Mouse (Mus musculus): ENCODE results near the gene Hivep2. TPM values are rescaled to one million over a fixed set of nuclear protein-coding genes. Genes with fewer than 3 reads are reported as not detected.

The Hivep2 gene
- polyA plus RNA-seq, 1 experiment from 2014 or later = 21.0 TPM

- ATAC-seq (ENCODE audit: low read depth) = no peak
- no peaks in the 10 kb centered on the region for H3K27me3 ChIP-seq (ENCODE audit: control insufficient read depth, insufficient read depth, low read length)
- H3K4me2 ChIP-seq (ENCODE audit: low read depth, low read length) = peak overlapping the region; percentile 25; the same call in 1 of the 2 replicates
- no peaks in the 10 kb centered on the region for H3K36me3 ChIP-seq (ENCODE audit: control insufficient read depth, insufficient read depth, low read length)
- H3K27ac ChIP-seq (ENCODE audit: low read depth, low read length) = no peak overlapping the region
- no peaks in the 10 kb centered on the region for H3K9me3 ChIP-seq (ENCODE audit: control insufficient read depth, low read length)
- 19% methylated on average over 8 of the region's 8 CpGs for WGBS
- no peak overlapping the region for H3K4me3 ChIP-seq (ENCODE audit: low read depth, low read length)
- no peak overlapping the region for H3K9ac ChIP-seq (replicated peaks; ENCODE audit: low read depth, low read length)
- H3K4me1 ChIP-seq (ENCODE audit: control insufficient read depth, insufficient read depth, low read length) = no peaks in the 10 kb centered on the region
Observed at GRCm38 (mm10) chr10:13968989-13969388, 3.1 kb downstream of the Hivep2 start.

- Histone ChIP-seq H3K9me3 (ENCODE audit: control insufficient read depth, low read length) (no peaks in the 10 kb centered on the region), H3K27me3 (ENCODE audit: control insufficient read depth, insufficient read depth, low read length) (no peaks in the 10 kb centered on the region), H3K36me3 (ENCODE audit: control insufficient read depth, insufficient read depth, low read length) (no peaks in the 10 kb centered on the region), H3K4me3 (ENCODE audit: low read depth, low read length) (no peak overlapping the region), H3K4me1 (ENCODE audit: control insufficient read depth, insufficient read depth, low read length) (no peaks in the 10 kb centered on the region), H3K27ac (ENCODE audit: low read depth, low read length) (no peak overlapping the region), H3K4me2 (ENCODE audit: low read depth, low read length) (no peak overlapping the region), H3K9ac (replicated peaks; ENCODE audit: low read depth, low read length) (no peak overlapping the region)
- WGBS = 75% methylated on average over 3 of the region's 3 CpGs
- ATAC-seq (ENCODE audit: low read depth) = no peak
Observed at GRCm38 (mm10) chr10:13970321-13970720, 4.4 kb downstream of the Hivep2 start.

- Histone ChIP-seq H3K4me3 (ENCODE audit: low read depth, low read length) (no peak overlapping the region), H3K4me2 (ENCODE audit: low read depth, low read length) (no peak overlapping the region), H3K27ac (ENCODE audit: low read depth, low read length) (no peak overlapping the region), H3K4me1 (ENCODE audit: control insufficient read depth, insufficient read depth, low read length) (no peaks in the 10 kb centered on the region), H3K9ac (replicated peaks; ENCODE audit: low read depth, low read length) (no peak overlapping the region), H3K36me3 (ENCODE audit: control insufficient read depth, insufficient read depth, low read length) (no peaks in the 10 kb centered on the region), H3K27me3 (ENCODE audit: control insufficient read depth, insufficient read depth, low read length) (no peaks in the 10 kb centered on the region), H3K9me3 (ENCODE audit: control insufficient read depth, low read length) (no peaks in the 10 kb centered on the region)
- ATAC-seq (ENCODE audit: low read depth) = no peak
- WGBS = 36% methylated on average over 5 of the region's 5 CpGs
Observed at GRCm38 (mm10) chr10:13971268-13971667, 5.4 kb downstream of the Hivep2 start.

GRCm38 (mm10) chr10:13973563-13974179 is 7.8 kb downstream of the Hivep2 start:
- no peak for ATAC-seq (ENCODE audit: low read depth)
- Histone ChIP-seq H3K4me1 (ENCODE audit: control insufficient read depth, insufficient read depth, low read length) (no peaks in the 10 kb centered on the region), H3K4me2 (ENCODE audit: low read depth, low read length) (no peak overlapping the region), H3K9me3 (ENCODE audit: control insufficient read depth, low read length) (no peaks in the 10 kb centered on the region), H3K27ac (ENCODE audit: low read depth, low read length) (no peak overlapping the region), H3K27me3 (ENCODE audit: control insufficient read depth, insufficient read depth, low read length) (no peaks in the 10 kb centered on the region), H3K4me3 (ENCODE audit: low read depth, low read length) (no peak overlapping the region), H3K36me3 (ENCODE audit: control insufficient read depth, insufficient read depth, low read length) (no peaks in the 10 kb centered on the region), H3K9ac (replicated peaks; ENCODE audit: low read depth, low read length) (no peak overlapping the region)
- WGBS = 70% methylated on average over 7 of the region's 7 CpGs

- Histone ChIP-seq H3K9me3 (ENCODE audit: control insufficient read depth, low read length) (no peaks in the 10 kb centered on the region), H3K4me1 (ENCODE audit: control insufficient read depth, insufficient read depth, low read length) (no peaks in the 10 kb centered on the region), H3K27ac (ENCODE audit: low read depth, low read length) (no peak overlapping the region), H3K4me3 (ENCODE audit: low read depth, low read length) (no peak overlapping the region), H3K27me3 (ENCODE audit: control insufficient read depth, insufficient read depth, low read length) (no peaks in the 10 kb centered on the region), H3K36me3 (ENCODE audit: control insufficient read depth, insufficient read depth, low read length) (no peaks in the 10 kb centered on the region), H3K4me2 (ENCODE audit: low read depth, low read length) (no peak overlapping the region), H3K9ac (replicated peaks; ENCODE audit: low read depth, low read length) (no peak overlapping the region)
- no peak for ATAC-seq (ENCODE audit: low read depth)
- WGBS = 77% methylated on average over 7 of the region's 7 CpGs
Observed at GRCm38 (mm10) chr10:13974472-13974871, 8.6 kb downstream of the Hivep2 start.

- no peaks in the 10 kb centered on the region for H3K27me3 ChIP-seq (ENCODE audit: control insufficient read depth, insufficient read depth, low read length)
- no peak for ATAC-seq (ENCODE audit: low read depth)
- no peak overlapping the region for H3K4me3 ChIP-seq (ENCODE audit: low read depth, low read length)
- no peak overlapping the region for H3K4me2 ChIP-seq (ENCODE audit: low read depth, low read length)
- no peak overlapping the region for H3K9ac ChIP-seq (replicated peaks; ENCODE audit: low read depth, low read length)
- no peaks in the 10 kb centered on the region for H3K4me1 ChIP-seq (ENCODE audit: control insufficient read depth, insufficient read depth, low read length)
- no peak overlapping the region for H3K27ac ChIP-seq (ENCODE audit: low read depth, low read length)
- WGBS = 42% methylated on average over 4 of the region's 4 CpGs
- no peaks in the 10 kb centered on the region for H3K9me3 ChIP-seq (ENCODE audit: control insufficient read depth, low read length)
- no peaks in the 10 kb centered on the region for H3K36me3 ChIP-seq (ENCODE audit: control insufficient read depth, insufficient read depth, low read length)
Observed at GRCm38 (mm10) chr10:13975861-13976260, 10.0 kb downstream of the Hivep2 start.

GRCm38 (mm10) chr10:13976267-13976666 is 10.4 kb downstream of the Hivep2 start:
- ATAC-seq (ENCODE audit: low read depth) = no peak
- no peaks in the 10 kb centered on the region for H3K4me1 ChIP-seq (ENCODE audit: control insufficient read depth, insufficient read depth, low read length)
- H3K4me3 ChIP-seq (ENCODE audit: low read depth, low read length) = no peak overlapping the region
- H3K27ac ChIP-seq (ENCODE audit: low read depth, low read length) = no peak overlapping the region
- no peaks in the 10 kb centered on the region for H3K36me3 ChIP-seq (ENCODE audit: control insufficient read depth, insufficient read depth, low read length)
- no peaks in the 10 kb centered on the region for H3K27me3 ChIP-seq (ENCODE audit: control insufficient read depth, insufficient read depth, low read length)
- H3K9ac ChIP-seq (replicated peaks; ENCODE audit: low read depth, low read length) = no peak overlapping the region
- WGBS = 38% methylated on average over 6 of the region's 6 CpGs
- H3K4me2 ChIP-seq (ENCODE audit: low read depth, low read length) = no peak overlapping the region
- no peaks in the 10 kb centered on the region for H3K9me3 ChIP-seq (ENCODE audit: control insufficient read depth, low read length)

- no peaks in the 10 kb centered on the region for H3K36me3 ChIP-seq (ENCODE audit: control insufficient read depth, insufficient read depth, low read length)
- WGBS = 71% methylated on average over 6 of the region's 6 CpGs
- no peak; the same call in 1 of the 2 replicates for ATAC-seq (ENCODE audit: low read depth)
- H3K4me1 ChIP-seq (ENCODE audit: control insufficient read depth, insufficient read depth, low read length) = peaks cover 9% of the 10 kb centered on the region; the same call in 1 of the 2 replicates
- no peaks in the 10 kb centered on the region for H3K27me3 ChIP-seq (ENCODE audit: control insufficient read depth, insufficient read depth, low read length)
- H3K4me2 ChIP-seq (ENCODE audit: low read depth, low read length) = peak overlapping the region; percentile 61; the same call in 1 of the 2 replicates
- H3K27ac ChIP-seq (ENCODE audit: low read depth, low read length) = no peak overlapping the region
- peak overlapping the region; percentile 53; the same call in 1 of the 2 replicates for H3K4me3 ChIP-seq (ENCODE audit: low read depth, low read length)
- no peaks in the 10 kb centered on the region for H3K9me3 ChIP-seq (ENCODE audit: control insufficient read depth, low read length)
- no peak overlapping the region; the same call in 1 of the 2 replicates for H3K9ac ChIP-seq (replicated peaks; ENCODE audit: low read depth, low read length)
Observed at GRCm38 (mm10) chr10:13982271-13982670, 16.4 kb downstream of the Hivep2 start.

GRCm38 (mm10) chr10:13982769-13983381 is 17.0 kb downstream of the Hivep2 start:
- ATAC-seq (ENCODE audit: low read depth) = peak; percentile 87

More at GRCm38 (mm10) chr10:13982769-13983381, 17.0 kb downstream of the Hivep2 start:
- H3K27ac ChIP-seq (ENCODE audit: low read depth, low read length) = peak overlapping the region; percentile 58; the same call in 1 of the 2 replicates
- H3K9ac ChIP-seq (replicated peaks; ENCODE audit: low read depth, low read length) = peak overlapping the region; percentile 53
- peak overlapping the region; percentile 61 for H3K4me2 ChIP-seq (ENCODE audit: low read depth, low read length)
- peak overlapping the region; percentile 53 for H3K4me3 ChIP-seq (ENCODE audit: low read depth, low read length)
- H3K9me3 ChIP-seq (ENCODE audit: control insufficient read depth, low read length) = no peaks in the 10 kb centered on the region
- H3K4me1 ChIP-seq (ENCODE audit: control insufficient read depth, insufficient read depth, low read length) = peaks cover 9% of the 10 kb centered on the region; the same call in 1 of the 2 replicates
- no peaks in the 10 kb centered on the region for H3K36me3 ChIP-seq (ENCODE audit: control insufficient read depth, insufficient read depth, low read length)
- no peaks in the 10 kb centered on the region for H3K27me3 ChIP-seq (ENCODE audit: control insufficient read depth, insufficient read depth, low read length)
- 1% methylated on average over 34 of the region's 34 CpGs for WGBS

All from neural tube, embryonic 14.5 days (tissue).